Mouse (Mus musculus) liver, adult 2 months (tissue): ENCODE measurements at regions not wholly inside any gene's neighbourhood (a gene's known extent, or its start where the extent isn't known, plus 50 kb on each side); places are given as distances from the start of the nearest gene placed in this dataset.

Source experiments
- DNase-seq: peaks from one replicate; pipeline ENCODE4 v3.0.0-alpha.2; 2011; ENCODE audit warnings: low read depth, low spot score; ENCODE audit errors: extremely low read depth
- H3K27ac ChIP-seq: fragments of 200-500 bp; replicated peaks from 2 replicates; pipeline ENCODE4 v1.5.1; 2012; ENCODE audit warnings: low read depth, mild to moderate bottlenecking, control low read depth, inconsistent platforms, low read length; ENCODE audit not compliant: insufficient read depth
- H3K27me3 ChIP-seq: fragments of 200-500 bp; 2 replicates; pipeline ENCODE4 v1.6.1; 2012; ENCODE audit warnings: mild to moderate bottlenecking, moderate library complexity, low read length, inconsistent platforms; ENCODE audit not compliant: control insufficient read depth, insufficient read depth
- H3K36me3 ChIP-seq: fragments of 200-500 bp; 2 replicates; pipeline ENCODE4 v1.6.1; 2012; ENCODE audit warnings: low read length, inconsistent platforms; ENCODE audit not compliant: control insufficient read depth, insufficient read depth
- H3K4me1 ChIP-seq: fragments of 200-500 bp; 2 replicates; pipeline ENCODE4 v1.6.1; 2011; ENCODE audit warnings: low read length; ENCODE audit not compliant: control insufficient read depth, insufficient read depth
- H3K4me3 ChIP-seq: fragments of 200-500 bp; 2 replicates; pipeline ENCODE4 v1.5.1; 2011; ENCODE audit warnings: low read depth, mild to moderate bottlenecking, control low read depth, low read length, moderate library complexity; ENCODE audit not compliant: insufficient read depth
- H3K79me2 ChIP-seq: fragments of 200-500 bp; 2 replicates; pipeline ENCODE4 v1.6.1; 2012; ENCODE audit warnings: inconsistent platforms, mild to moderate bottlenecking, low read length, moderate library complexity; ENCODE audit not compliant: control insufficient read depth, insufficient read depth
- H3K9ac ChIP-seq: fragments of 200-500 bp; 2 replicates; pipeline ENCODE4 v1.6.1; 2012; ENCODE audit warnings: low read depth, mild to moderate bottlenecking, control low read depth, inconsistent platforms, low read length
- CTCF ChIP-seq: fragments of 200-500 bp; IDR thresholded peaks from 2 replicates; pipeline ENCODE4 v1.5.1; 2011; ENCODE audit warnings: low read depth, low read length, control low read depth
- POLR2A ChIP-seq: fragments of 200-500 bp; IDR thresholded peaks from 2 replicates; pipeline ENCODE4 v1.6.1; 2011; ENCODE audit warnings: low read length, control low read depth; ENCODE audit not compliant: insufficient read depth; ENCODE audit errors: extremely low read depth
- WGBS: fragments of 180-500 bp; shearing (Covaris S2); methylation state at CpG from one replicate; pipeline ENCODE4 v1.1.7; 2018; 5-methylcytosine and 5-hydroxymethylcytosine counted together

DNA sequence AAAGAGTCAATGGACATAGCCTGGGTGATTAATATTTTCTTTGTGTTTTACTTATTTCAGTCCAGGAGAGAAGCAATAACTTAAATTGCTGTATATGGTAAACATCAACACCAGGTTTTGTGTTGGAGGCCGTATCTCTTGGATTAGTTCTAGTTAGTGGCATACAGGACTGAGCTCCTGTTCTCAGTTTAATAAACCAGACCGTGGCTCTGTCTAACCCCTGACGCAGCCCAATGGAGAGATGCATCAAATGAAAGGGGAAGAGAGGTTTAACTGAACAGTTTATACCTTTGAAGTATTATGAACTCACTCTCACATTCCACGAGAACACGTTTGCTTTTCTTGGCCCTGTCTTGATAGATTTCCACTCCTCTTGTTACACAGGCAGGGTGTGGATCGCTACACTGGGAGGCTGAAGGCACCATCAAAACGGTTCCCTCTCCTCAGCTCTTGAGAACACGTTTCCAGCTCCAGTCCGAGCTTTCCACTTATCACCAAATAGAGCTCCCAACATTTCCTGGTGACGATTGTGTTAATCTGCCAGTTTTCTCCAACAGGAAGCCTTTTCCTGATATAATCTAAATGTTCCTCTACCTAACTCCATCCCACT, 54.0 kb upstream of the Cerkl start:
- H3K27ac ChIP-seq: no peak overlapping the region
- no peaks in the 10 kb centered on the region for H3K79me2 ChIP-seq
- WGBS: 78% methylated on average over 10 of the region's 10 CpGs
- TF ChIP-seq POLR2A (no peak), CTCF (no peak)
- no peaks in the 10 kb centered on the region for H3K27me3 ChIP-seq
- DNase-seq: no peak
- no peak overlapping the region for H3K4me3 ChIP-seq
- no peak overlapping the region for H3K9ac ChIP-seq
- no peaks in the 10 kb centered on the region for H3K36me3 ChIP-seq
- no peaks in the 10 kb centered on the region; the same call in 1 of the 2 replicates for H3K4me1 ChIP-seq

GRCm38 (mm10) chr2:79511108-79511507, 54.5 kb upstream of the Cerkl start:
- Histone ChIP-seq H3K9ac (no peak overlapping the region), H3K36me3 (no peaks in the 10 kb centered on the region), H3K27ac (no peak overlapping the region), H3K4me3 (no peak overlapping the region), H3K4me1 (no peaks in the 10 kb centered on the region; the same call in 1 of the 2 replicates), H3K27me3 (no peaks in the 10 kb centered on the region), H3K79me2 (no peaks in the 10 kb centered on the region)
- DNase-seq: no peak
- WGBS: 66% methylated on average over 6 of the region's 6 CpGs
- TF ChIP-seq CTCF (no peak), POLR2A (no peak)

GRCm38 (mm10) chr2:79511676-79512323, 55.2 kb upstream of the Cerkl start:
- no peaks in the 10 kb centered on the region; the same call in 1 of the 2 replicates for H3K4me1 ChIP-seq
- 25% methylated on average over 11 of the region's 11 CpGs for whole genome bisulfite sequencing
- H3K36me3 ChIP-seq: no peaks in the 10 kb centered on the region
- TF ChIP-seq POLR2A (no peak), CTCF (no peak)
- H3K4me3 ChIP-seq: no peak overlapping the region
- H3K79me2 ChIP-seq: no peaks in the 10 kb centered on the region
- no peak overlapping the region for H3K27ac ChIP-seq
- H3K27me3 ChIP-seq: no peaks in the 10 kb centered on the region
- no peak overlapping the region for H3K9ac ChIP-seq
- peak; percentile 55 for DNase-seq

DNA sequence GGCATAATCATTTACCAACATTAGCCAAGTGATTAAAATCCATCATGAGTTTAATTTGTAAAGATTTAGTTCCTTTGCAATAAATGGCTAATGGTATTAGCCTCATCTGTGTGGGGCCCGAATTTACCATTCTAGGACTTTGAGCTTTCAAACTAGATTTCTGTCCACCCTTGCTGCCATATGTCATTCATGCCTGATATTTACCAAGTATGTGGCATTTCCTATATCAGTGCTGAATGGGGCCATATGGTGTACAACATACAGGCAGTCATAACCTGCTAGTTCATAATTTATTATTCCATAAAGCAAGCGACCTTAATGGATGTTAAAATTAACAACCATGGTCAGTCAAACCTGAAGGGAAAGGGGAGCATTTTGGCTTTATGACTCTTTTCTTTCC, 55.8 kb upstream of the Cerkl start:
- no peak for TF ChIP-seq CTCF
- no peak for TF ChIP-seq POLR2A
- H3K27ac ChIP-seq: no peak overlapping the region
- no peaks in the 10 kb centered on the region; the same call in 1 of the 2 replicates for H3K4me1 ChIP-seq
- H3K36me3 ChIP-seq: no peaks in the 10 kb centered on the region
- no peak for DNase-seq
- 69% methylated on average over 2 of the region's 2 CpGs for WGBS
- H3K27me3 ChIP-seq: no peaks in the 10 kb centered on the region
- H3K79me2 ChIP-seq: no peaks in the 10 kb centered on the region
- no peak overlapping the region for H3K4me3 ChIP-seq
- H3K9ac ChIP-seq: no peak overlapping the region

- H3K79me2 ChIP-seq: no peaks in the 10 kb centered on the region
- TF ChIP-seq POLR2A (no peak), CTCF (no peak)
- 82% methylated on average over 3 of the region's 3 CpGs for WGBS
- H3K27ac ChIP-seq: no peak overlapping the region
- DNase-seq: no peak
- H3K4me1 ChIP-seq: no peaks in the 10 kb centered on the region; the same call in 1 of the 2 replicates
- H3K4me3 ChIP-seq: no peak overlapping the region
- H3K36me3 ChIP-seq: no peaks in the 10 kb centered on the region
- H3K9ac ChIP-seq: no peak overlapping the region
- no peaks in the 10 kb centered on the region for H3K27me3 ChIP-seq
Observed at GRCm38 (mm10) chr2:79513726-79514125, 57.1 kb upstream of the Cerkl start.
